Mouse (Mus musculus): ENCODE data around the gene Zfp952. TPM values are rescaled to one million over a fixed set of nuclear protein-coding genes. Genes with fewer than 3 reads are reported as not detected.

Zfp952 gene
- polyA plus RNA-seq (2015; fragmentation: Nextera tagmentation; extraction: Ambion mirVana) = 22.8 and 23.4 TPM in 2 replicates

DNA sequence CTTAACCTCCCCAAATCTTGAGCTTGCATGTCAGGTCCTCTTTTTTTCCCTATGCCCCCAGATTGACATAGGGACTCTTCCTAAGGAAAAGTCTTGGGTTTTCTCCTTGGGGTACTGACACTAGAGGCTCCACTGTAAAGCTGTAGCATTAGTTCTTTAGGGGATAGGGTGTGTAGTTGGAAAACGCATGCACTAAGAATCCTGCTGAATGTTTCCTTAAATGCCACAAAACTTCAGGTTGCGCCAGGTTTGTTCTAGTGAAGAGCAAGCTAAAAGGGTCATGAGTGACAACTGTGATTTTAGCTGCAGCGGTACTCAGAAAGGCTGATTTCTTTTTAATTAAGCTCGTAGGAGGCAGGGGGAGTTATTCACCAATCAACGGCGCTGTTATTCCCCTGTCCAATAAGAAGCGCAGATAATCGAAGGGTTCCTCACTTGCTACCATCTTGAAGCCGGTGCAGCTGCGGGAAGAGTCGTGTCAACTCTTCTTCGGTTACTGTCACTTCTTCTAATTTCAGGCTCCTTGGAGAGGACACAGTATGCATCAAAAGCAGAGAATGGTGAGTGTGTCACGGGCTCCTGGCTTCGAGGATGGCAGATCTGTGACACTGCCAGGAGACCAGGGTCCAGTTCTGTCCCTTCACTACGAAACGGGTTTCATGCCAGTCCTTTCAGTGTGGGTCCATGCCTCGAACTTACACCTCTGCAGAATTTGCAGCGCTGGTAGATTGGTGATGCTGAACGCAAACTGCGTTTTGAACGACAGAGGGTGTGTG lies at the start of gene Zfp952:
Gene Zfp952 (plus strand): TSS at position 431 of the 776 bp plus-strand sequence.
- peak within 1 kb of the TSS; percentile 85 for H3K9ac ChIP-seq (replicated peaks)
- no peaks in the 10 kb centered on the region; the same call in 1 of the 2 replicates for H3K9me3 ChIP-seq
- 1% methylated on average over 21 of the region's 21 CpGs for WGBS
- peaks cover 24% of the 10 kb centered on the region for H3K36me3 ChIP-seq
- H3K4me3 ChIP-seq (replicated peaks) = peak within 1 kb of the TSS; percentile 81
- peak; percentile 96 for ATAC-seq
- peaks cover 20% of the 10 kb centered on the region for H3K4me1 ChIP-seq (replicated peaks)
- H3K4me2 ChIP-seq (replicated peaks) = peak within 1 kb of the TSS; percentile 80
- H3K27me3 ChIP-seq = no peaks in the 10 kb centered on the region
- peak within 1 kb of the TSS; percentile 87 for H3K27ac ChIP-seq

GRCm38 (mm10) chr17:32943661-32944060 lies 49.3 kb upstream of the Zfp952 start:
- H3K36me3 ChIP-seq = no peaks in the 10 kb centered on the region
- no peak overlapping the region for H3K27ac ChIP-seq
- no peak overlapping the region for H3K4me2 ChIP-seq (replicated peaks)
- no peak for ATAC-seq
- no peak overlapping the region for H3K4me3 ChIP-seq (replicated peaks)
- no peak overlapping the region for H3K9ac ChIP-seq (replicated peaks)
- WGBS = 92% methylated on average over 3 of the region's 3 CpGs
- H3K9me3 ChIP-seq = no peaks in the 10 kb centered on the region
- H3K27me3 ChIP-seq = no peaks in the 10 kb centered on the region
- H3K4me1 ChIP-seq (replicated peaks) = peaks cover 8% of the 10 kb centered on the region; the same call in 1 of the 2 replicates

DNA sequence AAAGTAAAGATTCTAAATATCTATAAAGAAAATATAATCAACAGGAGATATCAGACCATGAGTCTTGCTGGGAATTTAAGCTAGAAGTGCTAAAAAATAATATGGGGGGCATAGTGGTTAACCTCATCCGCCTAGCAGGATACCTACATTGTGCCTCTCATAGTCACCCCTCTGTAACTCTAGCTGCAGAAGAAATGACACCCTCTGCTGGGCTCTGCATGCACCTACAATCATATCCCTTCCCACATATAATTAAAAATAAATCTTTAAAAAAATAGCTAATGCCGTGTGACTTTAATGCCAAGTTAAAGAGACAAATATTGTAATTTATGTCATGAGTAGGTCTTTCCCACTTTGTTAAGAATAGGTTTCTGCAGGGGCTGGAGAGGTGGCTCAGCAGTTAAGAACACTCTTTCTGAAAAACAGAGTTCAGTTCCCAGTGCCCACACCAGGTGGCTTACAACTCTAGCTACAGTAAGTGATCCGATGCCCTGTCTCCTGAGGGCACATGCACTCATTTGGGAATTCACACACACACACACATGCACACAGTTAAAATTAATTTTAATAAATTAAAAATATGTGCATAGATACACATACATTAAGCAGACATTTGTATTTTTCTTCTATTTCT lies 48.4 kb upstream of the Zfp952 start:
- Histone ChIP-seq H3K27me3 (no peaks in the 10 kb centered on the region), H3K27ac (no peak overlapping the region), H3K9ac (replicated peaks) (no peak overlapping the region), H3K4me1 (replicated peaks) (peaks cover 8% of the 10 kb centered on the region; the same call in 1 of the 2 replicates), H3K4me3 (replicated peaks) (no peak overlapping the region), H3K36me3 (no peaks in the 10 kb centered on the region), H3K4me2 (replicated peaks) (no peak overlapping the region), H3K9me3 (no peaks in the 10 kb centered on the region)
- 68% methylated on average over 3 of the region's 3 CpGs for WGBS
- no peak for ATAC-seq

DNA sequence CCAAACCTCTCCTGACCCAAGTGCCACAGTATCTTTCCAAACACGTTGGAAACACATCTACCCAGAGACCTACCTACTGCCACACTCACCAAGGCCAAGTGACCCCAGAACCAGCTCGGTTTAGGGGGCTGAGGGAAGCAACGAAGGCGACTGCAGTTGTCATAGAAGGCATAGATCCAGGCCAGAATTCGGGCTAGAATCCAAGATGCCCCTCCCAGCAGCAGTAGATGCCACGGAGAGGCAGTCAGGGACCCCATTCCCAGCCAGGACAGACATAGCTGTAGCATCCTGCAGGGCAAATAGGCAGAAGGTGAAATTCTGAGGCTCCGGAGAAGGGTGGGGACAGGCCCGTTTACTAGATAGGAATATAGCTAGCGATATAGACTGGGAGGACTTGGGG lies 46.2 kb upstream of the Zfp952 start:
- no peak for ATAC-seq
- H3K4me2 ChIP-seq (replicated peaks) = peak overlapping the region; percentile 57
- H3K9me3 ChIP-seq = no peaks in the 10 kb centered on the region
- H3K27me3 ChIP-seq = no peaks in the 10 kb centered on the region
- no peaks in the 10 kb centered on the region for H3K36me3 ChIP-seq
- peak overlapping the region; percentile 48 for H3K9ac ChIP-seq (replicated peaks)
- peak overlapping the region; percentile 43 for H3K4me3 ChIP-seq (replicated peaks)
- 72% methylated on average over 9 of the region's 9 CpGs for WGBS
- H3K4me1 ChIP-seq (replicated peaks) = peaks cover 8% of the 10 kb centered on the region; the same call in 1 of the 2 replicates
- 0 out of 2 replicates have a peak overlapping the region, but pooled peaks have one; percentile 5 for H3K27ac ChIP-seq

DNA sequence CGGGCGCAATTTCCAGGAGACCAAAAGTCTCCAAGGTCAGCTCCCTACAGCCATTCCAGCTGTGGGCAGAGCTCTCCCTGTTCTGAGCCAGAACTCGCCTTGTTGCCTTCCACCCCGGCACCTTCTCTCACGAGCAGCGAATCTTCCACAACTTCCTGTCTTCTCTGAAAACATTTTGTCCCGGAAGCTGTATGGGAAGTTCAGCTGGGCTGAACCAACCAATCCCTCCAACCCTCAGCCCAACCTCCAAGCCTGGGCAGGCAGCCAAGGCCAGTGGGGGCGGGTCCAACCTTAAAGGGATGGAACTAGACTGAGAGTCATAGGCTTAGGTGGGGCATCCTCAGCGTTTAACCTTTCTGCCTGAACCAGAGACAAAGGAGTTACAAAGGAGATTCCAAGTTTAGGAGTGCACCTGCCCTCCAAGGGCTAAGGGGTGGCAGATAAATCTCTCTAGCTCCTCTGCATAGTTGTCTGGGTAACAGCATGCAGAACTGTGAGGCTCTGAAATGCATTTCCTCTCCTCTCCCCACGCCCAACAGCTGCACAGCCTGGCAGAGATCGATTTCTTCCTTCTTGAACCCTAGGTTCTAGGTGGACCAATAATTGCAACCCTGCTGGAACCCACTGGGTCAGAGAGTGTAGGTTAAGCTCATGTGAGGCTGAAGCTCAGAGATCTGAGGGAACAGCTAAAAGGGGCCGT lies 45.6 kb upstream of the Zfp952 start, which contains the start of gene Cyp4f13:
Gene Cyp4f13 (minus strand): TSS at position 188 of the 700 bp plus-strand sequence.
- no peaks in the 10 kb centered on the region for H3K36me3 ChIP-seq
- no peaks in the 10 kb centered on the region for H3K9me3 ChIP-seq
- 0 out of 2 replicates have a peak within 1 kb of the TSS, but pooled peaks have one; percentile 5 for H3K27ac ChIP-seq
- H3K9ac ChIP-seq (replicated peaks) = peak within 1 kb of the TSS; percentile 48
- peak within 1 kb of the TSS; percentile 57 for H3K4me2 ChIP-seq (replicated peaks)
- peak within 1 kb of the TSS; percentile 43 for H3K4me3 ChIP-seq (replicated peaks)
- peaks cover 8% of the 10 kb centered on the region; the same call in 1 of the 2 replicates for H3K4me1 ChIP-seq (replicated peaks)
- peak; percentile 94 for ATAC-seq
- no peaks in the 10 kb centered on the region for H3K27me3 ChIP-seq
- WGBS = 48% methylated on average over 12 of the region's 12 CpGs

GRCm38 (mm10) chr17:32950136-32950535 lies 42.8 kb upstream of the Zfp952 start:
- Histone ChIP-seq H3K36me3 (no peaks in the 10 kb centered on the region), H3K27me3 (no peaks in the 10 kb centered on the region), H3K4me2 (replicated peaks) (no peak overlapping the region), H3K9ac (replicated peaks) (no peak overlapping the region), H3K9me3 (no peaks in the 10 kb centered on the region), H3K27ac (no peak overlapping the region), H3K4me1 (replicated peaks) (peaks cover 8% of the 10 kb centered on the region; the same call in 1 of the 2 replicates), H3K4me3 (replicated peaks) (no peak overlapping the region)
- ATAC-seq = no peak
- WGBS = 93% methylated on average over 3 of the region's 3 CpGs

GRCm38 (mm10) chr17:32951006-32951405 lies 41.9 kb upstream of the Zfp952 start:
- no peaks in the 10 kb centered on the region for H3K9me3 ChIP-seq
- no peak overlapping the region for H3K27ac ChIP-seq
- H3K36me3 ChIP-seq = no peaks in the 10 kb centered on the region
- H3K4me2 ChIP-seq (replicated peaks) = no peak overlapping the region
- WGBS = 81% methylated on average over 11 of the region's 11 CpGs
- H3K4me1 ChIP-seq (replicated peaks) = peaks cover 8% of the 10 kb centered on the region; the same call in 1 of the 2 replicates
- no peaks in the 10 kb centered on the region for H3K27me3 ChIP-seq
- H3K4me3 ChIP-seq (replicated peaks) = no peak overlapping the region
- ATAC-seq = no peak
- H3K9ac ChIP-seq (replicated peaks) = no peak overlapping the region

DNA sequence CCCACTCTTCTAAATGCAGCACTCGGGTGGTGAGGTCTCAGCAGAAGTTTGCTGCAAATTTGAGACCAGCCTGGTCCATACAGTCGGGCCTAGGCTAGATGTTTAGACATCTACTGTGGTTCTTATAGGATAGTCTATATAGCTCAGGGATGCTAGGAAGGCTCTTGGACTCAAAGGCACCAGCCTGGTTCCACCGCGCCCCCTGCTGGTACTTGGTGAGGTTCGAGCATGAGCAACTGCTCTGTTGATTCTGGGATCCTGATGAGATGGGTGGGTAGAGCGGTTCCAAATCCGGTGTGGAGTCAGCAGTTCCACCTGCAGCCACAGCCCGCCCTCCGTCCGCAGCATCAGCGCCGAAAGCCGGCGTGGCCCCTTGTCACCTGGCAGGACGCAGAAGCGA lies 41.5 kb upstream of the Zfp952 start:
- H3K27ac ChIP-seq = no peak overlapping the region
- 31% methylated on average over 16 of the region's 16 CpGs for WGBS
- peaks cover 5% of the 10 kb centered on the region; the same call in 1 of the 2 replicates for H3K4me1 ChIP-seq (replicated peaks)
- H3K9ac ChIP-seq (replicated peaks) = no peak overlapping the region
- H3K4me3 ChIP-seq (replicated peaks) = no peak overlapping the region
- no peaks in the 10 kb centered on the region for H3K27me3 ChIP-seq
- H3K4me2 ChIP-seq (replicated peaks) = no peak overlapping the region
- ATAC-seq = no peak
- H3K9me3 ChIP-seq = no peaks in the 10 kb centered on the region
- H3K36me3 ChIP-seq = no peaks in the 10 kb centered on the region

- H3K4me2 ChIP-seq (replicated peaks) = peak overlapping the region; percentile 88
- no peaks in the 10 kb centered on the region for H3K36me3 ChIP-seq
- H3K27ac ChIP-seq = peak overlapping the region; percentile 35; the same call in 1 of the 2 replicates
- peak; percentile 78 for ATAC-seq
- H3K9me3 ChIP-seq = no peaks in the 10 kb centered on the region
- peak overlapping the region; percentile 90 for H3K4me3 ChIP-seq (replicated peaks)
- peaks cover 20% of the 10 kb centered on the region for H3K4me1 ChIP-seq (replicated peaks)
- peak overlapping the region; percentile 73 for H3K9ac ChIP-seq (replicated peaks)
- 0% methylated on average over 14 of the region's 14 CpGs for WGBS
- H3K27me3 ChIP-seq = no peaks in the 10 kb centered on the region
Observed at GRCm38 (mm10) chr17:32965253-32965622, 27.7 kb upstream of the Zfp952 start.

DNA sequence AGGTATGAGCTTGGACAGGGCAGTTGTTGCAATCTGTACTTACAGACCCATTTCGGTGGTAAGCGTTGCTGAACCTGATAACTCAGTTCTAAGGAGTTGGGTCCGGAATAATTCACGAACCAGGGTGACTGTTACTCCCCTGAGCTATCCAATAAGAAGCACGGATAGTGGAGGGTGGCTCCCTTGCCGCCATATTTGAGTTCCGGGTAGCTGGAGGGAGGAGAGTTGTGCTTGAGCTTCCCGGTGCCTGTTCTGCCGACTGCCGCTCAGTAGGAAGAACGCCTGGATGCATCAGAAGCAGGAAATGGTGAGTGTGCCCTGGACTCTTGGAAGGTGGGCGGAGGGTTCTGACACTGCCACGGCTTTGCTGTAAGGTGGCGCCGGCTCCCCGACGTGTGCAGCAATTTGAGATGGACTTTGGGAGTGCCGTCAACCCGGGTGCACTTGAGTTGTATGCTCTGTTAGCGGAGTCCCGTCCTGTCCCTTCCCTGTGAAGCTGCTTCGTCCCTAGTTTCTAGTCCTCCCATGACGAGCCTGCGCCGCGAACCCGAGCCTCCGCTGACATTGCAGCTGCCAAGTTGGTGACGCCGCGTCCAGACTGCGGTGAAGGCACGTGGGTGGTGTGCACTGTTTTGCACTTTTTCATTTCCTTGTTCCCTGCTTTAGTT lies 27.2 kb upstream of the Zfp952 start, which contains the start of gene Zfp472:
Gene Zfp472 (plus strand): TSS at position 192 of the 668 bp plus-strand sequence.
- H3K9me3 ChIP-seq = no peaks in the 10 kb centered on the region
- H3K4me3 ChIP-seq (replicated peaks) = peak within 1 kb of the TSS; percentile 90
- H3K27me3 ChIP-seq = no peaks in the 10 kb centered on the region
- H3K9ac ChIP-seq (replicated peaks) = peak within 1 kb of the TSS; percentile 73
- H3K36me3 ChIP-seq = no peaks in the 10 kb centered on the region
- H3K4me1 ChIP-seq (replicated peaks) = peaks cover 20% of the 10 kb centered on the region
- H3K27ac ChIP-seq = peak within 1 kb of the TSS; percentile 71
- H3K4me2 ChIP-seq (replicated peaks) = peak within 1 kb of the TSS; percentile 88
- under 1% methylated on average over 33 of the region's 33 CpGs for WGBS
- ATAC-seq = peak; percentile 100

- peaks cover 39% of the 10 kb centered on the region for H3K36me3 ChIP-seq
- 95% methylated on average over 4 of the region's 4 CpGs for WGBS
- H3K27ac ChIP-seq = no peak overlapping the region
- H3K4me1 ChIP-seq (replicated peaks) = no peaks in the 10 kb centered on the region
- no peaks in the 10 kb centered on the region for H3K9me3 ChIP-seq
- no peak overlapping the region for H3K9ac ChIP-seq (replicated peaks)
- H3K4me3 ChIP-seq (replicated peaks) = no peak overlapping the region
- H3K27me3 ChIP-seq = 0 out of 2 replicates have a peak, but pooled peaks cover 1% of the 10 kb centered on the region
- no peak for ATAC-seq
- H3K4me2 ChIP-seq (replicated peaks) = no peak overlapping the region
Observed at GRCm38 (mm10) chr17:32981361-32981760, 11.6 kb upstream of the Zfp952 start.

Measured in midbrain, embryonic 13.5 days (tissue).